Mouse (Mus musculus) limb, embryonic 14.5 days (tissue): ENCODE results near the gene E130308A19Rik. TPM values are rescaled to one million over a fixed set of nuclear protein-coding genes. Genes with fewer than 3 reads are reported as not detected.

ENCODE experiments used
- ATAC-seq: fragments of 200-750 bp; cut with Nextera tagmentation; 2 replicates; pipeline ENCODE4 v1.8.0; 2017; ENCODE audit warnings: low read depth, moderate number of reproducible peaks, moderate TSS enrichment; ENCODE audit not compliant: low FRiP score
- DNase-seq: peaks from one replicate; pipeline ENCODE4 v3.0.0-alpha.2; 2015; ENCODE audit warnings: low spot score
- H3K27ac ChIP-seq: fragments of 300-500 bp; sonication (generic); replicated peaks from 2 replicates; pipeline ENCODE4 v1.5.1; 2014; ENCODE audit warnings: low read depth, mild to moderate bottlenecking, low read length, moderate library complexity, mixed read lengths
- H3K27me3 ChIP-seq: fragments of 300-500 bp; sonication (generic); 2 replicates; pipeline ENCODE4 v1.6.1; 2014; ENCODE audit warnings: low read length, mixed read lengths; ENCODE audit not compliant: control insufficient read depth, insufficient read depth
- H3K36me3 ChIP-seq: fragments of 300-500 bp; sonication (generic); 2 replicates; pipeline ENCODE4 v1.6.1; 2014; ENCODE audit warnings: mild to moderate bottlenecking, low read length, moderate library complexity, mixed read lengths; ENCODE audit not compliant: control insufficient read depth, insufficient read depth
- H3K4me1 ChIP-seq: fragments of 300-500 bp; sonication (generic); 2 replicates; pipeline ENCODE4 v1.6.1; 2014; ENCODE audit warnings: antibody characterized with exemption, low read length, mixed read lengths; ENCODE audit not compliant: control insufficient read depth, insufficient read depth
- H3K4me2 ChIP-seq: fragments of 300-500 bp; sonication (generic); replicated peaks from 2 replicates; pipeline ENCODE4 v1.6.1; 2014; ENCODE audit warnings: low read depth, mild to moderate bottlenecking, low read length, moderate library complexity; ENCODE audit not compliant: severe bottlenecking
- H3K4me3 ChIP-seq: fragments of 300-500 bp; sonication (generic); replicated peaks from 2 replicates; pipeline ENCODE4 v1.5.1; 2014; ENCODE audit warnings: low read length
- H3K9ac ChIP-seq: fragments of 300-500 bp; sonication (generic); 2 replicates; pipeline ENCODE4 v1.6.1; 2014; ENCODE audit warnings: mild to moderate bottlenecking, low read depth, low read length, moderate library complexity; ENCODE audit not compliant: severe bottlenecking
- H3K9me3 ChIP-seq: fragments of 300-500 bp; sonication (generic); 2 replicates; pipeline ENCODE4 v1.6.1; 2016; ENCODE audit warnings: low read length; ENCODE audit not compliant: control insufficient read depth
- POLR2A ChIP-seq: fragments of 200-500 bp; IDR thresholded peaks from 2 replicates; pipeline ENCODE4 v1.8.0; 2012; ENCODE audit warnings: inconsistent platforms, mild to moderate bottlenecking, moderate library complexity, borderline replicate concordance; ENCODE audit not compliant: insufficient read depth, insufficient read length; ENCODE audit errors: extremely low read depth
- WGBS: fragments of 180-500 bp; shearing (Covaris S2); extraction: QIAGEN DNeasy Blood & Tissue Kit; methylation state at CpG from one replicate; pipeline ENCODE4 v1.1.7; 2014; 5-methylcytosine and 5-hydroxymethylcytosine counted together
- polyA plus RNA-seq, 2 experiments: library from polyadenylated mRNA; depleted of rRNA in 1 of 2; stranded (reverse) in 1 of 2; unstranded in 1 of 2; fragments of >200 nt; fragmentation: Nextera tagmentation in 1 of 2; extraction: Ambion mirVana in 1 of 2; gene quantifications; 2 replicates each; pipeline versions ENCODE4 v1.2.1 to v1.2.3; 2012 to 2014

The E130308A19Rik gene
- polyA plus RNA-seq, 2 experiments: 7.6 to 17.6 TPM

- Histone ChIP-seq H3K27ac (no peak overlapping the region), H3K9me3 (no peaks in the 10 kb centered on the region), H3K4me2 (no peak overlapping the region), H3K4me3 (no peak overlapping the region), H3K36me3 (no peaks in the 10 kb centered on the region), H3K27me3 (no peaks in the 10 kb centered on the region), H3K9ac (no peak overlapping the region), H3K4me1 (no peaks in the 10 kb centered on the region)
- 93% methylated on average over 4 of the region's 4 CpGs for WGBS
- ATAC-seq (no peak), DNase-seq (no peak)
- no peak for TF ChIP-seq POLR2A
Observed at GRCm38 (mm10) chr4:59602704-59603103, 23.3 kb upstream of the E130308A19Rik start.

GRCm38 (mm10) chr4:59604892-59605291 is 21.1 kb upstream of the E130308A19Rik start:
- H3K4me3 ChIP-seq: no peak overlapping the region
- TF ChIP-seq POLR2A: no peak
- 74% methylated on average over 3 of the region's 3 CpGs for WGBS
- no peaks in the 10 kb centered on the region for H3K36me3 ChIP-seq
- no peaks in the 10 kb centered on the region for H3K27me3 ChIP-seq
- DNase-seq (no peak), ATAC-seq (no peak)
- H3K4me2 ChIP-seq: no peak overlapping the region
- no peak overlapping the region for H3K27ac ChIP-seq
- no peaks in the 10 kb centered on the region for H3K4me1 ChIP-seq
- H3K9me3 ChIP-seq: no peaks in the 10 kb centered on the region
- no peak overlapping the region for H3K9ac ChIP-seq

GRCm38 (mm10) chr4:59605501-59605900 is 20.5 kb upstream of the E130308A19Rik start:
- H3K4me2 ChIP-seq: no peak overlapping the region
- no peaks in the 10 kb centered on the region for H3K27me3 ChIP-seq
- no peaks in the 10 kb centered on the region for H3K9me3 ChIP-seq
- H3K4me1 ChIP-seq: no peaks in the 10 kb centered on the region
- 98% methylated on average over 3 of the region's 3 CpGs for WGBS
- no peak overlapping the region for H3K27ac ChIP-seq
- H3K4me3 ChIP-seq: no peak overlapping the region
- DNase-seq: no peak
- no peaks in the 10 kb centered on the region for H3K36me3 ChIP-seq
- ATAC-seq: no peak
- H3K9ac ChIP-seq: no peak overlapping the region
- TF ChIP-seq POLR2A: no peak

GRCm38 (mm10) chr4:59610411-59610810 is 15.6 kb upstream of the E130308A19Rik start:
- Histone ChIP-seq H3K9ac (no peak overlapping the region), H3K4me3 (no peak overlapping the region), H3K27ac (no peak overlapping the region), H3K9me3 (no peaks in the 10 kb centered on the region), H3K36me3 (no peaks in the 10 kb centered on the region), H3K4me1 (no peaks in the 10 kb centered on the region), H3K4me2 (no peak overlapping the region), H3K27me3 (no peaks in the 10 kb centered on the region)
- no peak for TF ChIP-seq POLR2A
- ATAC-seq (no peak), DNase-seq (no peak)
- 67% methylated on average over 3 of the region's 3 CpGs for WGBS

GRCm38 (mm10) chr4:59614986-59615385 is 11.0 kb upstream of the E130308A19Rik start:
- ATAC-seq: no peak
- H3K36me3 ChIP-seq: no peaks in the 10 kb centered on the region
- no peak for TF ChIP-seq POLR2A

More at GRCm38 (mm10) chr4:59614986-59615385, 11.0 kb upstream of the E130308A19Rik start:
- no peak for DNase-seq
- Histone ChIP-seq H3K4me2 (no peak overlapping the region), H3K4me1 (no peaks in the 10 kb centered on the region), H3K27me3 (no peaks in the 10 kb centered on the region), H3K4me3 (no peak overlapping the region), H3K9ac (no peak overlapping the region), H3K9me3 (no peaks in the 10 kb centered on the region), H3K27ac (no peak overlapping the region)
- 34% methylated on average over 1 of the region's 1 CpGs for WGBS
